Mouse (Mus musculus): ENCODE measurements at regions not wholly inside any gene's neighbourhood (a gene's known extent, or its start where the extent isn't known, plus 50 kb on each side); places are given as distances from the start of the nearest gene placed in this dataset.

GRCm38 (mm10) chr16:20828996-20829731, 94.9 kb upstream of the Thpo start:
- TF ChIP-seq UBTF (IDR thresholded peaks at IDR 0.05; ENCODE audit: low read depth, low read length) = no peak
- no peak for TF ChIP-seq NELFE (IDR thresholded peaks at IDR 0.05; ENCODE audit: low read depth, low read length)
- TF ChIP-seq MEF2A (IDR thresholded peaks at IDR 0.05; ENCODE audit: borderline replicate concordance, low read depth, low read length) = no peak
- no peak for TF ChIP-seq POLR2A (IDR thresholded peaks at IDR 0.05; ENCODE audit: low read depth, low read length)
- no peak for TF ChIP-seq CHD1 (IDR thresholded peaks at IDR 0.05; ENCODE audit: low read depth, low read length)
- TF ChIP-seq CTCF (conservative IDR thresholded peaks at IDR 0.05 in 1 of 2, IDR thresholded peaks at IDR 0.05 in 1 of 2; ENCODE audit: low read depth in 2 of 2, low read length in 2 of 2) = no peak

All from CH12.LX (cell line).